Mouse (Mus musculus) v-Abl transformed pro-B cells (cell line): ENCODE measurements around the gene Arhgef28.

ENCODE experiments used
- in situ Hi-C, 2 experiments: fragments of 400-800 bp; cut with MboI; formaldehyde crosslinking; loops; one replicate each; pipeline ENCODE4 v1.15.1; 2025; ENCODE audit not compliant: unreplicated experiment in 2 of 2

Gene Arhgef28

GRCm38 (mm10) chr13:98186179-98186578 is 20.1 kb downstream of the Arhgef28 start:
- in situ Hi-C loops: no loop called here

- in situ Hi-C loops: no loop called here
These were observed 21.6 kb downstream of the Arhgef28 start for GRCm38 (mm10) chr13:98184632-98185031.

DNA sequence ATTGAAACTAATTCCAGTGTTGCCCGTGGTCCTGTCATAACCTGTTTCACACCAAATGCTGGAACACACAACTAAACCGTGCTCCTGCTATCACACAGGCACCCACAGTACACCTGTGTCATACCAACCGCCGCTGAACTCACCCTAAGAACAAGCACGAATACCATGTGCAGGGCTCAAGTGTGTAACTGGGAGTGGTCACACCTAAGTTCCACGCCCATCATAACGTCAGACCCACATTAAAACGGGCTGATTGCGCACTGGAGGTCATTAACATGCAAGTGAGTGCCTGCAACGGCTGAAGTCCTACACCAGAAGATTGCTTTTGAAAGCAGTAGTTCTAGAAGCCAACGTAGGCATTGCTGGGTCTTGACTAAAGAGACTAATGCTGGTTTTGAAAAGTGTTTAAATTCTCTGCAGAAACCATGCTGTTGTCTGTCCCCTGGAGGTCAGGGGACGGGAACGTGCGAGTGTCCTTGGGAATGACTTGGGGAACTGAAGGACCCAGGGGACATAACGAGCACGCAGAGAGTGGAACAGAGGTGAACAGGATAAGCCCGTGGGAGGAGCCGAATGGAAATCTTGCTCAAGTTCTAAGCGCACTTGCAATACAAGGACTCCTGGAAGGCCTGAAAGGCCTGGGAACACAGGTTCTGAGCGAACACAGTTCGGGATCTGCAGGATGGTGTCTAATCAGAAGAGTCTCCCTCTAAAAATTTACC is 22.9 kb downstream of the Arhgef28 start:
- in situ Hi-C loops: no loop called here

DNA sequence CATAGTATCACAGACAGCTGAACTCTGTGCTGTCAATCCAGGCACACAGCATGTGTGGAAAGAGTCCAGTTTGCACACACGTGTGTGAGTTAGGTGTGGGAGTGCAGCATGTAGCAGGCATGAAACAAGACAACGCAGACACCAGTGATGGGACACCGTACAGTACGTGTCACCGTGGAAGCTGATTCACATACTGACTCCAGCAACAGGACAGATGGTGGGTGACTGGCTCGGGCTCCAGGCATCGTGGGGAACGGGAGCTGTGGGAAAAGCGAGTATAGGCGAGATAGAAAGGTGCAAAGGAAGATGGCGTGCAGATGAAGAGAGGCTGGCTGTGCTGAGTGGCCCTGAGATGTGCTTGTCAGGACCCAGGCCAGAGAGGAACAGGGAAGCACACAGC is 23.9 kb downstream of the Arhgef28 start:
- in situ Hi-C loops: no loop called here

GRCm38 (mm10) chr13:98180636-98181035 is 25.6 kb downstream of the Arhgef28 start:
- in situ Hi-C loops: no loop called here

- in situ Hi-C loops: no loop called here
These were observed 30.8 kb downstream of the Arhgef28 start for GRCm38 (mm10) chr13:98175323-98176007.

- in situ Hi-C loops: no loop called here
These were observed 33.2 kb downstream of the Arhgef28 start for GRCm38 (mm10) chr13:98173008-98173407.

DNA sequence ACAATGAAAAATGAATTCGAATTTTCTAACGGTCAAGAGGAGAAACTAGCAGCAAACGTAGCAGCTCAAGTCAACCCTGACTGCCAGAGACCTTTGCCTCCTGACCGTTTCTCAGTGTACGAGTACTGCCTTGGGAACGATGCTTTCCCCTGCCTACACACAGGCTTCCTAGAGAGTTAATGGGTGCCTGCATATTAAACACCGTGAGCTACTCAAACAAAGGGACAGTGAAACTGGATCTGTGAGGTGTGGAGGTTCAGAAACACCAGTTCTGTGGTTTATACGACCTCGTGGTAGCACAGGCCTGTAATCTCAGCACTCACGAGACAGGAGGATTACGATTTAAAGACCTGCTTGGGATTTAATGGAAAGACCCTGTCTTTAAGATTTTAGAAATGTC is 33.9 kb downstream of the Arhgef28 start:
- in situ Hi-C loops: no loop called here

DNA sequence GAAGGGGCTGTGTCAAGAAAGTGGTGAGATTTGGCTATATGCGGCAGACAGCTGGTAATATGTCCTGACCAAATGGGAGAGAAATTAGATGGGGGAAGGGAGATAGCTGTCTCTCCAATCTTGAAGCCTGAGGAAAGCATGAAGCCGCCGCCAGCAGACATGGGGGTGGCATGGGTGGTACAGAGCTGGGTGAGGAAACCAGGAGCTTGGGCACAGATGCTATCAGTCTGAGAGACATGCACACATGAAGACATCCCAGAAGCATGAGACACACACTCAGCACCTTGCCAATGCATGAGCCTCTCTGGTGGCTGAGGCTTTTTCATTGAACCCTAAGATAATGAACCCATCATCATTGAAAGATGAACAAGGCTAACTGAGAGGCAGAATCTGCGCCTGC is 34.5 kb downstream of the Arhgef28 start:
- in situ Hi-C loops: no loop called here

DNA sequence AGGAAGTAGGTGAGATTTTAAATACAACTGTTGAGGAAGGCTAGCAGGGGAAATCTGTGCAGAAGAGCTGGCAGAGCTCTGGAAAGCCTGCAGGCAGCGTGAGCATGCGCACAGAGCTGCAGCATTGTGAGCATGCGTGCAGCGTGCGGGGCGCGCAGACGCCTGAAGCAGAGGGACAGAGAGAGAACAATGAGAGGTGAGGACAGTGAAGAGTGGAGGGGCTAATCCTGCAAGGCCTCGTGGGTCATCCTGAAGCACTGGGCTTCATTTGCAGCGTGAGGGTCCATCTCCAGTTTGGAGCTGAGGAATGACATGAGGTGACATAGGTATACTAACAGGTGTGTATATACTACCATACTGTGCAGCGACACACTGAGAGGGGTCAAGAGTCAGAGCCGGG is 35.0 kb downstream of the Arhgef28 start:
- in situ Hi-C loops: no loop called here

- in situ Hi-C loops: no loop called here
These were observed 41.4 kb downstream of the Arhgef28 start for GRCm38 (mm10) chr13:98164878-98165277.

- in situ Hi-C loops: no loop called here
These were observed 44.7 kb downstream of the Arhgef28 start for GRCm38 (mm10) chr13:98161496-98161895.

GRCm38 (mm10) chr13:98156656-98157055 is 49.6 kb downstream of the Arhgef28 start:
- in situ Hi-C loops: no loop called here

GRCm38 (mm10) chr13:98152759-98153158 is 53.5 kb downstream of the Arhgef28 start:
- in situ Hi-C loops: no loop called here

GRCm38 (mm10) chr13:98147532-98147931 is 58.7 kb downstream of the Arhgef28 start:
- in situ Hi-C loops: no loop called here

GRCm38 (mm10) chr13:98146573-98147160 is 59.6 kb downstream of the Arhgef28 start:
- in situ Hi-C loops: no loop called here

GRCm38 (mm10) chr13:98145310-98145709 is 60.9 kb downstream of the Arhgef28 start:
- in situ Hi-C loops: no loop called here

GRCm38 (mm10) chr13:98143000-98143399 is 63.2 kb downstream of the Arhgef28 start:
- in situ Hi-C loops: no loop called here

GRCm38 (mm10) chr13:98140626-98141025 is 65.6 kb downstream of the Arhgef28 start:
- in situ Hi-C loops: no loop called here

GRCm38 (mm10) chr13:98138786-98139185 is 67.5 kb downstream of the Arhgef28 start:
- in situ Hi-C loops: no loop called here

DNA sequence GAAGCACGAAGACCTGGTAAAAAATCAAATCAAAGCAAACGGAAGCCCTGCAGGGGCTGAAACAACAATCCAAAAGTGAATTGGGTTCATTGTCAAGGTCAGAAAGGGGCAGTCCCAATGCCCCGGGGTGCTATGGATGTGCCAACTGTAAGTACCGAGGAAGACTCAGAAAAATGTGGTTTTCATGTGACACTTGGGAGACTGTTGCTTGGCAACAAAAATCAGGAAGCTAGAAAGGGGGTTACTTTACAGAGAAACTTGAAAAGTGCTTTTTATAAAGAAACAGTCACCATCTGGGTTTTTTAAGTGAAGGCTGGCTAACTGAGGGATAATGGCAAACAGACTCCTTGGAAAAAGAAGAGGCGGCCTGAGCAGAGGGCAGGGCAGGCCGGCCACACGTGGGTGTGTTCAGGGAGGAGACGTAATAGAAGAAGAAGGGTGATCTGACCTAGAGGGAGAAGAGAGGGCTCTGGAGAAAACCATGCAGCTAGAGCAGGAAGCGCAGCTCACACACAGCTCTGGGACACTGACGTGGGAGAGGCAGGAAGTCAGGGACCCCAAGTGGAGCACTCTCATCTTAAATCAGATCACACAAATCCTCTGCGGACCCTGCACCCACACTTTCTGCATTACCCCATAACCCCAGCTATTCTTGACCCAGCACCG is 70.2 kb downstream of the Arhgef28 start:
- in situ Hi-C loops: no loop called here
